In the genomic region with DNA sequence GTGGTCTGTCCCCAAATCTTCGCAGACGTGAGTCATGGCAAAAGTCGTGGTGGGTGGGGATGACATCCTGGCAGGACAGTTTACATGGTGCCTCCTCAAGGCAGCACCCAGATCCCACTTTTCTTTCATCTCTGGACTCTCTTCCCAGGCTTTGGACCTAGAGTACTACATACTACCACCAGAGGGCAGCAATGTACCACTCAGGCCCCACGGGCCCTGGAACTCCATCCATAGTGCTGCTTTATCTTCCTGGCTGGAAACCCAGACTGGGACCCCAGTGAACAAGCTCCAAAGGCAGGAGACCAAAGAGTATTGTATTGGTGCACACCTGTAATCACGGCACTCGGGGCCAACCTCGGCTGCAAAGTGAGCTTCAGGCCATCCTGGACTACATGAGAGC, we compare ENCODE assay signal across 8 mouse cellular contexts. TPM values are rescaled to one million over a fixed set of nuclear protein-coding genes. Genes with fewer than 3 reads are reported as not detected.
A peak's percentile ranks its signal among the peaks of the same experiment; 100 is the strongest.
DNase-seq lines count a peak whose midpoint lies in the region; ATAC-seq and TF ChIP-seq lines count a peak whose summit lies in the region.

No protein-coding gene starts in this region.

- TF ChIP-seq POLR2A in testis, adult 2 months (IDR thresholded peaks at IDR 0.05; ENCODE audit: control insufficient read depth, low read depth, low read length), result no peak

- no peaks in the 10 kb centered on the region for H3K27me3 ChIP-seq in testis, adult 2 months (ENCODE audit: control insufficient read depth, insufficient read depth, low read length)
- no peaks in the 10 kb centered on the region for H3K27me3 ChIP-seq in intestine, embryonic 15.5 days (replicated peaks)
- H3K27me3 ChIP-seq in limb, embryonic 11.5 days (ENCODE audit: control insufficient read depth, insufficient read depth, low read length), result no peaks in the 10 kb centered on the region
- no peaks in the 10 kb centered on the region for H3K27me3 ChIP-seq in midbrain, embryonic 16.5 days (ENCODE audit: control insufficient read depth, insufficient read depth, low read depth, low read length)
- no peaks in the 10 kb centered on the region for H3K27me3 ChIP-seq in splenic B cell, adult 2 months (ENCODE audit: control insufficient read depth, insufficient read depth, low read length, poor library complexity, severe bottlenecking)

- no peaks in the 10 kb centered on the region for H3K36me3 ChIP-seq in testis, adult 2 months (ENCODE audit: control insufficient read depth, insufficient read depth, low read length)
- peaks cover 2% of the 10 kb centered on the region; the same call in 1 of the 2 replicates for H3K36me3 ChIP-seq in intestine, embryonic 15.5 days
- no peaks in the 10 kb centered on the region for H3K36me3 ChIP-seq in limb, embryonic 11.5 days (ENCODE audit: control insufficient read depth, insufficient read depth, low read length)
- H3K36me3 ChIP-seq in midbrain, embryonic 16.5 days (ENCODE audit: control insufficient read depth, insufficient read depth, low read length), result 0 out of 2 replicates have a peak, but pooled peaks cover 2% of the 10 kb centered on the region
- H3K36me3 ChIP-seq in splenic B cell, adult 2 months (ENCODE audit: control insufficient read depth, insufficient read depth, low read length, poor library complexity, severe bottlenecking), result no peaks in the 10 kb centered on the region; the same call in 1 of the 2 replicates

- DNase-seq in testis, postnatal 14 days (ENCODE audit: low spot score), result no peak
- peak; percentile 85 to 91 for DNase-seq in cerebellum, postnatal 10 days
- peak; percentile 36 to 47 for DNase-seq in frontal cortex, postnatal 25 days (ENCODE audit: low spot score in 2 of 2)
- DNase-seq in limb, embryonic 11.5 days (ENCODE audit: low spot score), result peak; percentile 78
- DNase-seq in splenic B cell, adult 2 months (ENCODE audit: low read depth, low spot score), result peak; percentile 72

- 34% methylated on average over 7 of the region's 7 CpGs for WGBS in intestine, embryonic 15.5 days
- whole genome bisulfite sequencing in limb, embryonic 11.5 days, result 33% methylated on average over 7 of the region's 7 CpGs
- 26% methylated on average over 7 of the region's 7 CpGs for WGBS in midbrain, embryonic 16.5 days

- no peak overlapping the region for H3K9ac ChIP-seq in intestine, embryonic 15.5 days
- no peak overlapping the region for H3K9ac ChIP-seq in limb, embryonic 11.5 days (ENCODE audit: low read length)
- H3K9ac ChIP-seq in midbrain, embryonic 16.5 days (ENCODE audit: low read depth, low read length), result no peak overlapping the region

- peaks cover 7% of the 10 kb centered on the region for H3K4me1 ChIP-seq in testis, adult 2 months (ENCODE audit: control insufficient read depth, insufficient read depth, low read length)
- peaks cover 7% of the 10 kb centered on the region for H3K4me1 ChIP-seq in intestine, embryonic 15.5 days (replicated peaks)
- H3K4me1 ChIP-seq in limb, embryonic 11.5 days (ENCODE audit: control insufficient read depth, insufficient read depth, low read length), result peaks cover 3% of the 10 kb centered on the region; the same call in 1 of the 2 replicates
- H3K4me1 ChIP-seq in midbrain, embryonic 16.5 days (ENCODE audit: control insufficient read depth, insufficient read depth, low read length), result peaks cover 13% of the 10 kb centered on the region

- H3K4me3 ChIP-seq in testis, adult 2 months (ENCODE audit: control insufficient read depth, low read depth, low read length), result no peak overlapping the region
- no peak overlapping the region for H3K4me3 ChIP-seq in intestine, embryonic 15.5 days (replicated peaks)
- H3K4me3 ChIP-seq in limb, embryonic 11.5 days (ENCODE audit: low read depth, low read length), result no peak overlapping the region
- no peak overlapping the region for H3K4me3 ChIP-seq in midbrain, embryonic 16.5 days (ENCODE audit: low read depth, low read length)

- no peaks in the 10 kb centered on the region for H3K9me3 ChIP-seq in intestine, embryonic 15.5 days
- no peaks in the 10 kb centered on the region for H3K9me3 ChIP-seq in limb, embryonic 11.5 days (ENCODE audit: control insufficient read depth, low read length)
- H3K9me3 ChIP-seq in midbrain, embryonic 16.5 days (replicated peaks; ENCODE audit: control insufficient read depth, low read length, poor library complexity, severe bottlenecking), result no peaks in the 10 kb centered on the region

- TF ChIP-seq CTCF in testis, adult 2 months (IDR thresholded peaks at IDR 0.05; ENCODE audit: control insufficient read depth, insufficient read depth, insufficient replicate concordance, low read depth, low read length), result peak; percentile 71

- H3K4me2 ChIP-seq in intestine, embryonic 15.5 days (replicated peaks), result no peak overlapping the region
- H3K4me2 ChIP-seq in limb, embryonic 11.5 days (ENCODE audit: low read depth, severe bottlenecking), result no peak overlapping the region
- H3K4me2 ChIP-seq in midbrain, embryonic 16.5 days (ENCODE audit: low read length), result no peak overlapping the region

- H3K27ac ChIP-seq in testis, adult 2 months (ENCODE audit: control insufficient read depth, insufficient read depth, low read depth, low read length), result no peak overlapping the region
- H3K27ac ChIP-seq in intestine, embryonic 15.5 days, result no peak overlapping the region
- H3K27ac ChIP-seq in limb, embryonic 11.5 days (replicated peaks; ENCODE audit: low read depth, low read length), result no peak overlapping the region
- no peak overlapping the region for H3K27ac ChIP-seq in midbrain, embryonic 16.5 days (ENCODE audit: low read length)

- ATAC-seq in intestine, embryonic 15.5 days, result peak; percentile 50
- ATAC-seq in limb, embryonic 11.5 days (ENCODE audit: insufficient number of reproducible peaks, low FRiP score, low TSS enrichment, low read depth), result peak; percentile 23; the same call in 1 of the 2 replicates
- ATAC-seq in midbrain, embryonic 16.5 days, result peak; percentile 22; the same call in 1 of the 2 replicates

RNA-seq across cellular contexts. Expression of a gene that starts 3.1 kb away (rescaled TPM):
- polyA plus RNA-seq in testis, adult 2 months (2012; rRNA removed), result 26.0 and 27.9 TPM in 2 replicates
- 44.2 and 45.7 TPM in 2 replicates for polyA plus RNA-seq in intestine, embryonic 15.5 days (2015; fragmentation: Nextera tagmentation; extraction: Ambion mirVana)
- polyA plus RNA-seq in limb, embryonic 11.5 days (2014; fragmentation: Nextera tagmentation; extraction: Ambion mirVana), result 79.9 and 85.0 TPM in 2 replicates
- polyA plus RNA-seq in midbrain, embryonic 16.5 days (2015; fragmentation: Nextera tagmentation; extraction: Ambion mirVana), result 59.4 and 73.5 TPM in 2 replicates

RNA-seq across cellular contexts. Expression of a gene that starts 31.3 kb away (rescaled TPM):
- 6.5 and 9.2 TPM in 2 replicates for polyA plus RNA-seq in testis, adult 2 months (2012; rRNA removed)
- polyA plus RNA-seq in intestine, embryonic 15.5 days (2015; fragmentation: Nextera tagmentation; extraction: Ambion mirVana), result 6.4 and 6.7 TPM in 2 replicates
- polyA plus RNA-seq in limb, embryonic 11.5 days (2014; fragmentation: Nextera tagmentation; extraction: Ambion mirVana), result 4.5 and 5.6 TPM in 2 replicates
- polyA plus RNA-seq in midbrain, embryonic 16.5 days (2015; fragmentation: Nextera tagmentation; extraction: Ambion mirVana), result 47.1 and 52.0 TPM in 2 replicates

RNA-seq across cellular contexts. Expression of a gene that starts 44.5 kb away (rescaled TPM):
- polyA plus RNA-seq in testis, adult 2 months (2012; rRNA removed), result 2.0 and 2.3 TPM in 2 replicates
- polyA plus RNA-seq in intestine, embryonic 15.5 days (2015; fragmentation: Nextera tagmentation; extraction: Ambion mirVana), result 2.8 and 3.1 TPM in 2 replicates
- polyA plus RNA-seq in limb, embryonic 11.5 days (2014; fragmentation: Nextera tagmentation; extraction: Ambion mirVana), result 10.2 and 12.0 TPM in 2 replicates
- 24.8 and 24.9 TPM in 2 replicates for polyA plus RNA-seq in midbrain, embryonic 16.5 days (2015; fragmentation: Nextera tagmentation; extraction: Ambion mirVana)
